In genomic region chr11:20813901-20814523, GRCm38 (mm10) we compare ENCODE assay signal across 23 mouse cellular contexts.
"Had no signal": no experiment of that assay in that cellular context is flagged by ENCODE, and none has a peak within 500 bp of the region (broad histone marks: within the 10 kb centered on the region; RNA-seq: fewer than 3 reads in every experiment).

No protein-coding gene starts in this region.

- H3K4me2 ChIP-seq: kidney, embryonic 15.5 days; limb, embryonic 12.5 days; limb, embryonic 15.5 days; liver, embryonic 11.5 days; lung, embryonic 14.5 days; midbrain, embryonic 12.5 days; midbrain, embryonic 15.5 days; neural tube, embryonic 12.5 days; neural tube, embryonic 15.5 days; stomach, embryonic 15.5 days had no signal

- H3K4me3 ChIP-seq: kidney, embryonic 15.5 days; limb, embryonic 12.5 days; limb, embryonic 15.5 days; midbrain, embryonic 12.5 days; midbrain, embryonic 15.5 days; neural tube, embryonic 12.5 days; neural tube, embryonic 15.5 days; stomach, embryonic 15.5 days had no signal

- DNase-seq: kidney, postnatal 10 days; kidney, postnatal 36 days; left cerebral cortex, postnatal 4 days; liver, postnatal 0 days; lung, embryonic 14.5 days; right cerebral cortex, adult 18-20 months; right cerebral cortex, postnatal 14 days; right cerebral cortex, postnatal 4 days; spleen, adult 18-20 months; thymus, postnatal 14 days; thymus, postnatal 4 days had no signal

- ATAC-seq: liver, postnatal 0 days; lung, postnatal 0 days; midbrain, embryonic 15.5 days had no signal

- H3K9me3 ChIP-seq: kidney, embryonic 15.5 days; limb, embryonic 12.5 days; limb, embryonic 15.5 days; midbrain, embryonic 12.5 days; midbrain, embryonic 15.5 days; neural tube, embryonic 12.5 days; neural tube, embryonic 15.5 days; stomach, embryonic 15.5 days had no signal

- H3K9ac ChIP-seq: kidney, embryonic 15.5 days; limb, embryonic 12.5 days; limb, embryonic 15.5 days; liver, embryonic 14.5 days; liver, postnatal 0 days; lung, embryonic 14.5 days; midbrain, embryonic 12.5 days; midbrain, embryonic 15.5 days; neural tube, embryonic 12.5 days; neural tube, embryonic 15.5 days; stomach, embryonic 15.5 days had no signal

- H3K27ac ChIP-seq: kidney, embryonic 15.5 days; limb, embryonic 12.5 days; limb, embryonic 15.5 days; liver, embryonic 14.5 days; macrophage; midbrain, embryonic 12.5 days; midbrain, embryonic 15.5 days; neural tube, embryonic 12.5 days; neural tube, embryonic 15.5 days; stomach, embryonic 15.5 days had no signal

- H3K27me3 ChIP-seq: limb, embryonic 15.5 days; midbrain, embryonic 12.5 days; midbrain, embryonic 15.5 days; neural tube, embryonic 12.5 days; neural tube, embryonic 15.5 days; stomach, embryonic 15.5 days had no signal

- H3K36me3 ChIP-seq: kidney, embryonic 15.5 days; limb, embryonic 12.5 days; limb, embryonic 15.5 days; midbrain, embryonic 12.5 days; midbrain, embryonic 15.5 days; neural tube, embryonic 12.5 days; neural tube, embryonic 15.5 days; stomach, embryonic 15.5 days had no signal

- H3K4me1 ChIP-seq: limb, embryonic 15.5 days; midbrain, embryonic 12.5 days; midbrain, embryonic 15.5 days; neural tube, embryonic 12.5 days; neural tube, embryonic 15.5 days; stomach, embryonic 15.5 days had no signal
